Mouse (Mus musculus): Measurements from ENCODE around the gene Ppil3.

- TF ChIP-seq GATA1 (IDR thresholded peaks at IDR 0.05; ENCODE audit: low read length) (no peak), TAL1 (IDR thresholded peaks at IDR 0.05; ENCODE audit: low read length) (no peak)
These were observed 20.7 kb downstream of the Ppil3 start for GRCm38 (mm10) chr1:58424551-58424950.

Measured in erythroblast, embryonic 14.5 days (primary cell).